Mouse (Mus musculus): ENCODE results near the gene Gm4791. TPM values are rescaled to one million over a fixed set of nuclear protein-coding genes. Genes with fewer than 3 reads are reported as not detected.

Gm4791 gene
- total RNA-seq (2023) = not detected

DNA sequence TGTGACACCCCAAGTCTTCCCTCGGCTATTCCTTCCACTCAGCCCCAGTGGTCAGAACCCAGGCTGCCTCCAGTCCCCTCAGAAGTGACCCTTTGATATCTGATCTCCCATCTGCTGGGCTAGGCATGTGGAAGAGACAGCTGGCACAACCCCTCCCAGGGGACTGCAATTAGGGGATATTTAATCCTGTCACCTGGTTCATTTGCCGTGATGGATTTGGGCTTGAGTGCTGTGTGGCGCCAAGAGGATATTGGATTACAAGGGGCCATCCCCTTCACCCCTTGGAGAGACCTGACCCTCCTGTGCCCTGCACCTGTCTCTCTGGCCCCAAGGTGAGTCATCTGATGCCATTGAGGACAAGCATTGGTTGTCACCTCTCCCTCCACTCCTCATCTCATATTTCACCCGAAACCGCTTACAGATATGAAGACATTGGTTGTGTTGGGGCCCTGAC lies at the start of gene Gm4791:
Gene Gm4791 (plus strand): TSS at position 404 of the 454 bp plus-strand sequence.

